Mouse (Mus musculus) myocyte (in vitro differentiated cells): Measurements from ENCODE around the gene Olfr1134. TPM values are rescaled to one million over a fixed set of nuclear protein-coding genes. Genes with fewer than 3 reads are reported as not detected.
"Not testable (repeated sequence)": the region's sequence is repeated elsewhere in the genome, so short reads cannot be mapped to it uniquely, and the experiment has no call there.

ENCODE experiments used
- H3K27me3 ChIP-seq: one replicate; pipeline ENCODE4 v1.6.1; 2011; ENCODE audit not compliant: control insufficient read depth, insufficient read depth, insufficient read length
- H3K36me3 ChIP-seq: one replicate; pipeline ENCODE4 v1.6.1; 2011; ENCODE audit not compliant: control insufficient read depth, insufficient read depth
- H3K4me2 ChIP-seq: one replicate; pipeline ENCODE4 v1.6.1; 2011; ENCODE audit warnings: low read depth, control low read depth
- H3K4me3 ChIP-seq: one replicate; pipeline ENCODE4 v1.5.1; 2011; ENCODE audit warnings: mild to moderate bottlenecking, control low read depth, moderate library complexity
- H3K79me2 ChIP-seq: one replicate; pipeline ENCODE4 v1.6.1; 2011; ENCODE audit not compliant: control insufficient read depth, insufficient read depth
- H3ac ChIP-seq: one replicate; pipeline ENCODE4 v1.6.1; 2011; ENCODE audit not compliant: control insufficient read depth, insufficient read length
- CEBPB ChIP-seq: IDR thresholded peaks from 2 replicates; pipeline ENCODE4 v1.6.1; 2011; ENCODE audit warnings: mild to moderate bottlenecking, moderate library complexity; ENCODE audit not compliant: poor library complexity, insufficient read depth, severe bottlenecking
- E2F4 ChIP-seq: IDR thresholded peaks from one replicate; pipeline ENCODE4 v1.6.1; 2011; ENCODE audit warnings: mild to moderate bottlenecking, control low read depth, moderate library complexity; ENCODE audit not compliant: insufficient read depth
- MAX ChIP-seq: IDR thresholded peaks from one replicate; pipeline ENCODE4 v1.6.1; 2011; ENCODE audit warnings: low read depth, mild to moderate bottlenecking, control low read depth
- MYOD1 ChIP-seq, 3 experiments: IDR thresholded peaks; one replicate each; pipeline ENCODE4 v1.6.1; 2011; ENCODE audit warnings: control low read depth in 2 of 3, low read depth in 2 of 3, mild to moderate bottlenecking in 2 of 3, moderate library complexity in 1 of 3; ENCODE audit not compliant: insufficient read length in 2 of 3, control insufficient read depth in 1 of 3
- MYOG ChIP-seq, 3 experiments: IDR thresholded peaks; one replicate each; pipeline ENCODE4 v1.6.1; 2011; ENCODE audit warnings: control low read depth in 2 of 3, low read depth in 2 of 3, mild to moderate bottlenecking in 2 of 3; ENCODE audit not compliant: insufficient read length in 2 of 3, control insufficient read depth in 1 of 3, insufficient read depth in 1 of 3
- POLR2A ChIP-seq: IDR thresholded peaks from one replicate; pipeline ENCODE4 v1.6.1; 2011; ENCODE audit warnings: low read depth, mild to moderate bottlenecking, control low read depth, moderate library complexity; ENCODE audit not compliant: insufficient read length
- POLR2AphosphoS2 ChIP-seq: IDR thresholded peaks from one replicate; pipeline ENCODE4 v1.6.1; 2011; ENCODE audit warnings: low read depth, control low read depth; ENCODE audit not compliant: insufficient read length
- REST ChIP-seq: IDR thresholded peaks from one replicate; pipeline ENCODE4 v1.6.1; 2011; ENCODE audit warnings: mild to moderate bottlenecking, control low read depth, moderate library complexity; ENCODE audit not compliant: insufficient read depth, insufficient read length
- SRF ChIP-seq: IDR thresholded peaks from one replicate; pipeline ENCODE4 v1.6.1; 2011; ENCODE audit warnings: low read depth; ENCODE audit not compliant: control insufficient read depth, insufficient read length
- TCF12 ChIP-seq: IDR thresholded peaks from one replicate; pipeline ENCODE4 v1.6.1; 2011; ENCODE audit warnings: mild to moderate bottlenecking, control low read depth; ENCODE audit not compliant: poor library complexity, insufficient read depth, severe bottlenecking
- TCF3 ChIP-seq: IDR thresholded peaks from one replicate; pipeline ENCODE4 v1.6.1; 2011; ENCODE audit warnings: low read depth, control low read depth; ENCODE audit not compliant: insufficient read length
- USF1 ChIP-seq: IDR thresholded peaks from one replicate; pipeline ENCODE4 v1.6.1; 2011; ENCODE audit warnings: low read depth, mild to moderate bottlenecking, control low read depth, moderate library complexity
- polyA plus RNA-seq: library from polyadenylated mRNA; unstranded; fragments of >200 nt; fragmentation: generic; extraction: Trizol; gene quantifications from one replicate; pipeline ENCODE4 v1.2.1, GENCODE M21; 2012; ENCODE audit warnings: missing spikeins

The Olfr1134 gene
- polyA plus RNA-seq, 1 experiment: not detected

DNA sequence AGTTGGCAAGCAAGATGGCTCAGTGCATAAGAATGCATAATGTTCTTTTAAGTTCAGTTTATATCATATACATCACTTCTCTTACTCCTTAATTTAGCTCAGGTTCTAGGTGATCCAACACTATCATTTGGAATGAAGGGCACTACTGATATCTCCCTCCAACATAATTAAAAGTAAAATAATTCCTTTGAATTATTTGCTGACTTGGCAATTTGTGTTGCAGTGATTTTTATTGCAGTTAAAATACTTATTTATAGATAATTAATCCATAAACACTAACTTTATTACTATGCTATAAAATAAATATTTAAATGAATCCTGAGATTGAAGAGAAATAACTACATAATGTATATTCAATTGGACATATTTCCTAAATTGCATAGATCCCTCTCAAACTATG is 15.8 kb downstream of the Olfr1134 start:
- Histone ChIP-seq H3K27me3 (no peaks in the 10 kb centered on the region), H3K4me3 (no peak overlapping the region), H3ac (no peak overlapping the region), H3K79me2 (no peaks in the 10 kb centered on the region), H3K36me3 (no peaks in the 10 kb centered on the region), H3K4me2 (no peak overlapping the region)
- TF ChIP-seq CEBPB (no peak), TCF3 (no peak), MYOD1 (IDR thresholded peaks at IDR 0.05; ENCODE audit: control insufficient read depth in 1 of 3, insufficient read length in 2 of 3, low read depth in 2 of 3) (no peak), USF1 (no peak), SRF (no peak), E2F4 (no peak), POLR2AphosphoS2 (no peak), MAX (no peak), MYOG (IDR thresholded peaks at IDR 0.05; ENCODE audit: control insufficient read depth in 1 of 3, insufficient read depth in 1 of 3, insufficient read length in 2 of 3, low read depth in 2 of 3) (no peak), REST (no peak), POLR2A (no peak), TCF12 (no peak)

DNA sequence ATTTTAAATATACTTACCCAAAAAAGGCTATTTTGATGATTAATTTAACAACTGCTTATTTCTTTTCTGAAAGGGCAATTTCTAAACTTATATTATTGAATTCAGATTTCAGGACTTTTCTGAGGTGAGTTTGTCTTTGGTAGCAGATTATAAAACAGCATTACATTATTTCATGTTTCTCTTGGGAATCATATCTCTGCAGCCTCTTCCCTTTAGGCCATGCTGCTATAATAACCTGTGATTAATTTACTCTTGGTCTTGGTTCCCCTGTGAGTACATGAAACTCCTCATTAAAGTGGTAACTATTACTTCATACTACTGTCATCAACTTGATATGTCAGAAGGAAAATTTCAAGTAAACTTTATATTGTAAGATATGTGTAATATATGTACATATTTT is 20.8 kb downstream of the Olfr1134 start, which contains the start of gene Olfr1132:
Gene Olfr1132, minus strand, starts transcription at position 101 of the 400 bp plus-strand sequence.
- H3ac ChIP-seq: no peak within 1 kb of the TSS
- H3K4me2 ChIP-seq: no peak within 1 kb of the TSS
- TF ChIP-seq USF1 (no peak), SRF (no peak), CEBPB (no peak), MAX (no peak)
- no peaks in the 10 kb centered on the region for H3K36me3 ChIP-seq
- H3K4me3 ChIP-seq: no peak within 1 kb of the TSS
- no peaks in the 10 kb centered on the region for H3K27me3 ChIP-seq
- H3K79me2 ChIP-seq: no peaks in the 10 kb centered on the region

DNA sequence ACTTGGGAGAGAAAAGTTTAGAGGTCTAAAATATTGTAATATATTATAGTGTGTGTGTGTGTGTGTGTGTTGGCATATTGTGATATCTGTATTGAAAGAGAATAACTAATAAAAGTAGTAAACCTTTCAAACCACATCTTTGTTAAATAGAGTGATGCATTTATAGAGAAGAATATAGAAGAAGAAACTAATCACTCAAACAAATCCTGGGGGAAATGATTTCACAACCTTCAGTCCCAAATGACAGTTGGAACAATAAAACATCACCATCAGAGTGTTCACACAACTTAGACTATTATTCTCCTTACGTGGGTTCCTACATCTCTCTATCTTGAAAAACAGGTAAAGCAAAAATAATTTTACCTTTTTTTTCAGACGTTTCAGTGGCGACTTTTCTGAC is 31.5 kb downstream of the Olfr1134 start, which contains the start of gene Olfr1131:
Gene Olfr1131, plus strand, starts transcription at position 301 of the 400 bp plus-strand sequence.
- H3ac ChIP-seq: no peak within 1 kb of the TSS
- no peaks in the 10 kb centered on the region for H3K36me3 ChIP-seq
- H3K79me2 ChIP-seq: no peaks in the 10 kb centered on the region
- H3K4me2 ChIP-seq: no peak within 1 kb of the TSS
- TF ChIP-seq E2F4 (no peak), CEBPB (no peak), POLR2AphosphoS2 (no peak), SRF (no peak), MAX (no peak), USF1 (no peak), POLR2A (no peak), MYOG (IDR thresholded peaks at IDR 0.05; ENCODE audit: control insufficient read depth in 1 of 3, insufficient read depth in 1 of 3, insufficient read length in 2 of 3, low read depth in 2 of 3) (no peak)
- H3K4me3 ChIP-seq: no peak within 1 kb of the TSS
- no peaks in the 10 kb centered on the region for H3K27me3 ChIP-seq

DNA sequence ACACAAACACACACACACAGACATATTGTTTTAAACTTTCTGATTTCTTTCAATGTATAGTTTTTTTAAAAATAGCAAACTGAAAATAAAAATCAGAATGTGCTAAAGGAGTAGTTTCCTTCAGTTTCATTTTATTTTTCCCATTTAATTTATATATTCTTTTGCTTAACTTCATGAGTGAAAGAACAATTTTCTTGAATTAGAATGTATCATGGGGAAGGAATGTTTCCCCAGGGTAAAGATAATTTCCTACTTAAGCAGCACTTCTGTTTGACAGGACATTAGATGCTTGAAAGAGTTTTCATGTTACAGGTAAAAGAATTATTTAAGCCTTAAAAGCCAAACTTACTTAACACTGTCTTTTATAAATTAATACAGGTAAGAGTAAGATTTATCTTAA is 52.3 kb downstream of the Olfr1134 start, which contains the start of gene Olfr1130:
Gene Olfr1130, plus strand, starts transcription at position 301 of the 400 bp plus-strand sequence.
- not testable (repeated sequence) for H3K4me2 ChIP-seq, H3K27me3 ChIP-seq, H3K4me3 ChIP-seq, H3K36me3 ChIP-seq, H3K79me2 ChIP-seq, H3ac ChIP-seq

Other genes starting within 250 kb of the Olfr1134 start
- gene Olfr1123, start 241.8 kb downstream of the Olfr1134 start, polyA plus RNA-seq: not detected
- not detected for gene Olfr1124, start 228.2 kb downstream of the Olfr1134 start, polyA plus RNA-seq
- gene Olfr1126, start 204.5 kb downstream of the Olfr1134 start, polyA plus RNA-seq: not detected
- gene Pramel7, start 161.4 kb downstream of the Olfr1134 start, polyA plus RNA-seq: not detected
- not detected for gene Pramel6, start 151.9 kb downstream of the Olfr1134 start, polyA plus RNA-seq
- gene Olfr153, start 126.7 kb downstream of the Olfr1134 start, polyA plus RNA-seq: not detected
- not detected for gene Olfr1128, start 112.9 kb downstream of the Olfr1134 start, polyA plus RNA-seq
- gene Olfr1129, start 84.6 kb downstream of the Olfr1134 start, polyA plus RNA-seq: not detected
- gene Olfr1130, start 52.2 kb downstream of the Olfr1134 start, polyA plus RNA-seq: not detected
- gene Olfr1131, start 31.4 kb downstream of the Olfr1134 start, polyA plus RNA-seq: not detected
- not detected for gene Olfr1132, start 20.9 kb downstream of the Olfr1134 start, polyA plus RNA-seq
- not detected for gene Olfr1133, start 11.1 kb downstream of the Olfr1134 start, polyA plus RNA-seq
- not detected for gene Olfr1135, start 15.2 kb upstream of the Olfr1134 start, polyA plus RNA-seq
- gene Olfr1136, start 35.5 kb upstream of the Olfr1134 start, polyA plus RNA-seq: not detected
- gene Olfr1137, start 54.7 kb upstream of the Olfr1134 start, polyA plus RNA-seq: not detected
- gene Olfr1138, start 81.5 kb upstream of the Olfr1134 start, polyA plus RNA-seq: not detected
- gene Olfr1140, start 85.3 kb upstream of the Olfr1134 start, polyA plus RNA-seq: not detected
- gene Olfr1141, start 95.5 kb upstream of the Olfr1134 start, polyA plus RNA-seq: not detected
- not detected for gene Olfr152, start 121.0 kb upstream of the Olfr1134 start, polyA plus RNA-seq
- gene Olfr1143, start 142.1 kb upstream of the Olfr1134 start, polyA plus RNA-seq: not detected
- not detected for gene Olfr1145, start 151.4 kb upstream of the Olfr1134 start, polyA plus RNA-seq
- not detected for gene Olfr1148, start 172.1 kb upstream of the Olfr1134 start, polyA plus RNA-seq
- gene Olfr1150-ps1, start 185.5 kb upstream of the Olfr1134 start, polyA plus RNA-seq: not detected
- gene Olfr1151, start 197.4 kb upstream of the Olfr1134 start, polyA plus RNA-seq: not detected
- not detected for gene Olfr1152, start 208.0 kb upstream of the Olfr1134 start, polyA plus RNA-seq
- not detected for gene Olfr1153, start 236.5 kb upstream of the Olfr1134 start, polyA plus RNA-seq
- not detected for gene Olfr1154, start 246.7 kb upstream of the Olfr1134 start, polyA plus RNA-seq